Mouse (Mus musculus) midbrain, embryonic 14.5 days (tissue): Measurements from ENCODE around the gene St5. TPM values are rescaled to one million over a fixed set of nuclear protein-coding genes. Genes with fewer than 3 reads are reported as not detected.

Experiments used
- ATAC-seq: fragments of 200-750 bp; cut with Nextera tagmentation; 2 replicates; pipeline ENCODE4 v1.8.0; 2017; ENCODE audit warnings: moderate number of reproducible peaks, moderate library complexity; ENCODE audit not compliant: low FRiP score, low TSS enrichment
- DNase-seq: peaks from one replicate; pipeline ENCODE4 v3.0.0-alpha.2; 2015
- H3K27ac ChIP-seq: fragments of 300-500 bp; sonication (generic); replicated peaks from 2 replicates; pipeline ENCODE4 v1.5.1; 2014; ENCODE audit warnings: mild to moderate bottlenecking, low read depth, low read length, moderate library complexity
- H3K27me3 ChIP-seq: fragments of 300-500 bp; sonication (generic); 2 replicates; pipeline ENCODE4 v1.6.1; 2014; ENCODE audit warnings: low read length, control low read depth, mixed read lengths; ENCODE audit not compliant: control insufficient read depth, insufficient read depth
- H3K36me3 ChIP-seq: fragments of 300-500 bp; sonication (generic); 2 replicates; pipeline ENCODE4 v1.6.1; 2014; ENCODE audit warnings: low read length, control low read depth; ENCODE audit not compliant: control insufficient read depth, insufficient read depth
- H3K4me1 ChIP-seq: fragments of 300-500 bp; sonication (generic); 2 replicates; pipeline ENCODE4 v1.6.1; 2014; ENCODE audit warnings: mild to moderate bottlenecking, antibody characterized with exemption, low read length, control low read depth; ENCODE audit not compliant: control insufficient read depth, insufficient read depth
- H3K4me2 ChIP-seq: fragments of 300-500 bp; sonication (generic); 2 replicates; pipeline ENCODE4 v1.6.1; 2014; ENCODE audit warnings: mild to moderate bottlenecking, low read length, moderate library complexity
- H3K4me3 ChIP-seq: fragments of 300-500 bp; sonication (generic); replicated peaks from 2 replicates; pipeline ENCODE4 v1.5.1; 2014; ENCODE audit warnings: low read depth, low read length
- H3K9ac ChIP-seq: fragments of 300-500 bp; sonication (generic); replicated peaks from 2 replicates; pipeline ENCODE4 v1.6.1; 2014; ENCODE audit warnings: mild to moderate bottlenecking, low read length, moderate library complexity
- H3K9me3 ChIP-seq: fragments of 300-500 bp; sonication (generic); 2 replicates; pipeline ENCODE4 v1.6.1; 2016; ENCODE audit warnings: low read length, control low read depth, mixed read lengths; ENCODE audit not compliant: control insufficient read depth
- WGBS: fragments of 180-500 bp; shearing (Covaris S2); extraction: QIAGEN DNeasy Blood & Tissue Kit; methylation state at CpG from one replicate; pipeline ENCODE4 v1.1.7; 2014; 5-methylcytosine and 5-hydroxymethylcytosine counted together
- polyA plus RNA-seq: library from polyadenylated mRNA; unstranded; fragments of >200 nt; fragmentation: Nextera tagmentation; extraction: Ambion mirVana; gene quantifications from 2 replicates; pipeline ENCODE4 v1.2.1, GENCODE M21; 2014

The St5 gene
- polyA plus RNA-seq, 1 experiment from 2014 or later = 16.4 TPM

DNA sequence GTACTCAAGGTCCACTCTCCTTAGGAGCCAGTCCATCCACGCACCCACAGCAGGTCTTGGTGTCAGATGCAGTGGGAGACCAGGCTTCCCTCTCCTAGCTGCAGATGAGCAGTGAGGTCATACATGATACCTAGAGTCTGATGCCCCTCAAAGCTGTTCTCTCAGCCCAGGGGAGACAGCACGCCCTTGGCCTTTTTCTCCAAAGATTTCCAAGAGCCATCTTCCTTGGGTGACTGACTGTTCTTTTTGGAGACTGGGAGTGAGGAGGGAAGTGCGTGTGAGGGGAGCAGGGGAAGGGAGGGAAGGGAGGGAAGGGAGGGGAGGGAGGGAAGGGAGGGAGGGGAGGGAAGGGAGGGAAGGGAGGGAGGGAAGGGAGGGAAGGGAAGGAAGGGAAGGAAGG lies 90.4 kb downstream of the St5 start:
- WGBS = 85% methylated on average over 3 of the region's 3 CpGs
- H3K27me3 ChIP-seq = no peaks in the 10 kb centered on the region
- ATAC-seq = no peak

DNA sequence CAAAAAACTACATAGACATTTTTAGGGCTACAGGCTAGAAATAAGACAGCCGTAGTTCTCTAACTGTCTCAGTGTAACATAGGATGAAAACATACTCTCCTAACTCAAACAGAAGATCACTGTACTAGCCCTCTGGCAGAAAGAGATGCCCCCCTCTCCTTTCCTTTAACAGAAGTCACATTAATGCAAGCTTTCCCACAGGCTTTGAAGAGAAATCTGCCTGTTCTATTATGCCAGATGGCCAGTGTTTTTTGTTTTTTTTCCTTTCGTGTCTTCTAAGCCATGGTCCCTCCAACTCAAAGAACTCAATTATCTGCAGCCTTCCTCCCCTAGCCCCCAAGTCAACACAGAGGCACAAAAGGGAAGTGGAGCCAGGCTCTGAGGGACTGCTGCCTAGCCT lies 90.9 kb downstream of the St5 start:
- ATAC-seq (no peak), DNase-seq (peak; percentile 51)
- Histone ChIP-seq H3K4me3 (no peak overlapping the region), H3K27ac (peak overlapping the region; percentile 61), H3K9me3 (no peaks in the 10 kb centered on the region), H3K36me3 (no peaks in the 10 kb centered on the region), H3K4me2 (no peak overlapping the region), H3K9ac (no peak overlapping the region), H3K4me1 (peaks cover 24% of the 10 kb centered on the region), H3K27me3 (no peaks in the 10 kb centered on the region)
- 38% methylated on average over 2 of the region's 2 CpGs for WGBS

More for the DNA sequence above, 90.4 kb downstream of the St5 start:
- no peaks in the 10 kb centered on the region for H3K9me3 ChIP-seq
- no peak for DNase-seq
- H3K27ac ChIP-seq = peak overlapping the region; percentile 61
- H3K36me3 ChIP-seq = no peaks in the 10 kb centered on the region
- H3K9ac ChIP-seq = no peak overlapping the region
- H3K4me2 ChIP-seq = no peak overlapping the region
- peaks cover 24% of the 10 kb centered on the region for H3K4me1 ChIP-seq
- no peak overlapping the region for H3K4me3 ChIP-seq

DNA sequence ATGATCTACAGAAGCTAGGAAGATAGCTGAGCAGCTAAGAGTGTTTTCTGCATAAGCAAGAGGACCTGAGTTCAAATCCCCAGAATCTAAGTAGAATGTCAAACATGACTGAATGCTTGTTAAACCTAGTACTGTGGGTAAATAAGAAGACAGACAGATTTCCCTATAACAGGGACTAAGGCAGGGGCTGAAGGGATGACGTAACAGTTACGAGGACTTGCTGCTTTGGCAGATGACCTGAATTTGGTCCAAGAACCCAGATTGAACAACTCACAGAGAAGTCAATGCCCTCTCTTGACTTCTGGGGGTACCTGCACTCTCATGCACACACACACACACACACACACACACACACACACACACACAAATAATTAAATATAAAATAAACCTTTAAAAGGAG lies 93.1 kb downstream of the St5 start:
- no peak for ATAC-seq
- H3K4me2 ChIP-seq = no peak overlapping the region
- no peak for DNase-seq
- H3K9ac ChIP-seq = no peak overlapping the region
- 96% methylated on average over 2 of the region's 2 CpGs for WGBS
- H3K4me1 ChIP-seq = peaks cover 18% of the 10 kb centered on the region
- H3K27ac ChIP-seq = no peak overlapping the region
- no peak overlapping the region for H3K4me3 ChIP-seq
- H3K9me3 ChIP-seq = no peaks in the 10 kb centered on the region
- no peaks in the 10 kb centered on the region for H3K27me3 ChIP-seq
- no peaks in the 10 kb centered on the region for H3K36me3 ChIP-seq

DNA sequence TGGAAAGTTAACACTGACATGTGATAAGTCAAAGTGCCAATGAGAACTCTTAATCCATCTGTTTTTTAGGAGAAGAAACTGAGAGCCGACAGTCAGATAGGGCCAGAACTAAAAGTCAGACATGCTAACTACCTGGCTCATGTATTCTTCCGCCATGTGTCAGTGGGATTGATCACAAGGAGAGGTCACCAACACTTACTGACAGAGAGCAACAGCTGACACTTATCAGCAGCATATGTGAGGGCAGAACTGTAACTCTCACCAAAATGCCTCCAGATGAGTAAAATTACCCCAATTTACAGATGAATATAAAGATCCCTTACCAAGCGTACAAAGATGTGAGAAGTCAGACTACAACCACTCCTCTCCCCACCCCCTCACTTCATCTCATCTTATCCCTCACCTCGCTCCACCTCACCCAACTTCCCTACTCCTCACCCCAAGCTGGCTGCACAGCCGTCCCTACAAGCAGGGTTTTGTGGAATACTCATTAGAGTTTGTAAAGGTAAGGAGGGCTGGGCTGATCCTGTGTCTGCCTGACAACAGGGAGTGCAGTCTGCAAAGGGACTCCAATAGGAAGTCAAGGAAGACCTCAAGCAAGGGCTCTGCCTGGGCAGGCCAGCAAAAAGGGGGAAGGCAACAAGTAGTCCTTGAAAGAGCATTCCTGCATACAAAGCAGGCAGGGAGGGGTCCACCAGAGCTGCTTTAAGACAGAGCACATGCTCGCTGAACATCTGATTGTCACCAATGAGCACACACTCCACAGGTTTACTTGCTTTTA lies 93.7 kb downstream of the St5 start:
- DNase-seq = no peak
- ATAC-seq = no peak
- Histone ChIP-seq H3K4me1 (peaks cover 15% of the 10 kb centered on the region), H3K4me3 (no peak overlapping the region), H3K9me3 (no peaks in the 10 kb centered on the region), H3K9ac (no peak overlapping the region), H3K27ac (no peak overlapping the region), H3K4me2 (no peak overlapping the region), H3K36me3 (no peaks in the 10 kb centered on the region), H3K27me3 (no peaks in the 10 kb centered on the region)
- 58% methylated on average over 6 of the region's 6 CpGs for WGBS

DNA sequence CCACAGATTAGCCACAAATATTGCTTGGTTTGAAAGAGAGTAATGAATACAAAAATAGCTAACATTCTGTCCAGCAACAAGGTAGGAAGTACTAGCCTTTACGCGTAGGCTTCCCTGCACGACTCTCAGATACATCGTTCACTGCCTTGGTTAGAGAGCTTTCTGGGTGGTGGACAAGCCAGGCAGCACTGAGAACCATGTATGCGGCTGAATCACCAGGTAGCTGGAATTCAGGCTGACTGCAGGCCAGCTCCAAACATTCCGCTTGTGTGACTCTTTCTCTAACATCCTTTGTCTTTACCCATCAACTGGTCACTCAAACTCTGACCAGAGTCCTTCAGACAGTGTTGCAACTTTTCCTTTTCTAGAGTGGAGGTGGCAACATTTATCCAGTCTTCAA lies 94.6 kb downstream of the St5 start:
- Histone ChIP-seq H3K4me1 (peaks cover 12% of the 10 kb centered on the region), H3K4me2 (no peak overlapping the region), H3K27me3 (no peaks in the 10 kb centered on the region), H3K4me3 (no peak overlapping the region), H3K36me3 (no peaks in the 10 kb centered on the region), H3K9ac (no peak overlapping the region), H3K27ac (no peak overlapping the region), H3K9me3 (no peaks in the 10 kb centered on the region)
- no peak for ATAC-seq
- 91% methylated on average over 6 of the region's 6 CpGs for WGBS
- no peak for DNase-seq

DNA sequence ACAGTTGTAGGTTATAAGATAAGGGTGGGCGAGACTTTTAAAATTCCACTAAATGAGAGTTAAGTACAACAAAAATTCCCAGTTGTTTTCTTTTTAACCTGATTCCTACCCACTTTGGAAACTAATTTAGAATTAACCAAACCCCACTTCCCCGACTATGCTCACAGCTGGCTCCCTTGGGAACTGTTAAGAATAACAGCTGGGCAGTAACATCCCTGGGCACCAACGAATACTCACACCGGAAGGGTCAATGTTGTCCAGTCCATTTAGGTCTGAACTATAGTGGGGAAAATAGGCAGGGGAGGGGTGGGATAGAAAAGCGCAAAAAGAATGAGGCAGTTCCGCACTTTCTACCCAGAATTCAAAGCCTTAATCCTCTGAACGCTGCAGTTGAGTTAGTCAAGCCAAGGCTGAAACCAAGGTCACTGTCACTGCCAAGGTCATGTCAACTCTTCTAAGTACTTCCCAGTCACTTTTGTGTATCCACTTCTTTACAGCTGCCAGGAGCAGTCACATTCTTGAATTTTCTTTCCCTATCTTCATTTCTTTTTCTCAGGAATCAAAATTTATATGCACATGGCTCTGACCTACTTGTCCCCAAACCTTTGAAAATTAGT lies 96.3 kb downstream of the St5 start:
- H3K36me3 ChIP-seq = no peaks in the 10 kb centered on the region
- H3K9me3 ChIP-seq = no peaks in the 10 kb centered on the region
- H3K9ac ChIP-seq = no peak overlapping the region
- no peak overlapping the region for H3K27ac ChIP-seq
- no peak overlapping the region for H3K4me3 ChIP-seq
- H3K4me2 ChIP-seq = no peak overlapping the region
- H3K4me1 ChIP-seq = peaks cover 3% of the 10 kb centered on the region; the same call in 1 of the 2 replicates
- WGBS = 72% methylated on average over 7 of the region's 7 CpGs
- H3K27me3 ChIP-seq = no peaks in the 10 kb centered on the region
- ATAC-seq (no peak), DNase-seq (no peak)

DNA sequence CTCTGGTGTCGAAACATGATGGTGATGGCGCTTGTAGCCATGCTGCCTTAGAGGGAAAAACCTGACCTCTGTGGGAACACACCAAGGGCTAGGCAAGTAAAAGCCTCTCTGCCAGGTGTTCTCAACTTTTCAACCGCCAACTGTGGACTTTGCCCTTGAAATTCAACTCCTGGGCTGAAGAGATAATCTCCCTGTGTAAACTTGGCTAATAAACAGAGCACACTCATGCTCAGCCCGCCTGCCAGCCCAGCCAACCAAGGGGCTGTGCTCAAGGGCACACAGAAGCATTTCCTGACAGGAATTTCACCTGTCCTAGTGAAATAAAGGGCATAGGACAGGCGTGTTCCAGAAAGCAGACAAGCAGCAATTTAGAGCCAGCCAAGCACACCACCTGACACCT lies 100.8 kb downstream of the St5 start:
- H3K4me3 ChIP-seq = no peak overlapping the region
- no peak overlapping the region for H3K4me2 ChIP-seq
- no peak for ATAC-seq
- no peak overlapping the region for H3K27ac ChIP-seq
- no peaks in the 10 kb centered on the region for H3K4me1 ChIP-seq
- WGBS = 85% methylated on average over 5 of the region's 5 CpGs
- no peaks in the 10 kb centered on the region for H3K36me3 ChIP-seq
- H3K9ac ChIP-seq = no peak overlapping the region
- no peaks in the 10 kb centered on the region for H3K9me3 ChIP-seq
- H3K27me3 ChIP-seq = no peaks in the 10 kb centered on the region
- no peak for DNase-seq

DNA sequence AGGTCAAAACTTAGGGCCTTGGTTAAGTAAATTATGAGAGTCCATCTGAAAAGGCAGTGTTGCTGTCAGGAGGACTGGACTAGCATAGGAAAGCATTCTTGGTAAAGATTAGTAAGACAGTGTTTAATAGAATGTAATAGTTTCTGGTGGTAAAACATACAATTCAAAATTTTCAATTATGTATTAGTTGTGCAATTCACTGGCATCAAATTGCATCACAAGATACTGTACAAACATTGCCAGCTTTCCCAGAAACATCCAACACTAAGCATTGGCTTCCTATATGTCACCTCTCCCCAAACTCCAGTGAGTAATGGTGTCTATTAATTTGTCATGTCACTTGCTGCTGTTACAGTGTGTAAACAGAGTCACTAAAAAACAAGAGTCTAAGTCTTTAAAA lies 101.4 kb downstream of the St5 start:
- H3K36me3 ChIP-seq = no peaks in the 10 kb centered on the region
- no peak overlapping the region for H3K4me3 ChIP-seq
- H3K9ac ChIP-seq = no peak overlapping the region
- ATAC-seq (no peak), DNase-seq (no peak)
- no peak overlapping the region for H3K4me2 ChIP-seq
- no peaks in the 10 kb centered on the region for H3K9me3 ChIP-seq
- no peaks in the 10 kb centered on the region for H3K4me1 ChIP-seq
- H3K27me3 ChIP-seq = no peaks in the 10 kb centered on the region
- no peak overlapping the region for H3K27ac ChIP-seq

DNA sequence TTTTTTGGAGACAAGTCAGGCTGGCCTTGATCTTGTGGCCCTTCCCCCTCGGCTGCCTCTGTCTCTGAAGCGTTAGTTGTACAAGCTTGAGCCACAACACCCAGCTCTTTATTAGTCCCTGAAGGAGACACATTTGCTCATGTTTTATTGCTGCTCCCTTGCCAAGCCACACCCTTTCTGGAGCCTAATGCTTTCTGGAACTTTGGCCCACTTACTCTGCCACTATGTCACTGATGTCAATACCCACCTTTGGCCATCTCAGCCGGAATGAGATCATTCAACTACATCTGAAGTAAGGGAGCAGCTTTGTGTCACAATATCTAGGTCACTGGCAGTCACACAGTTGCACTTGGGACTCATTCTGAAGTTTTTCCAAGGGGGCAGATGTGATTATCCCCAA lies 102.7 kb downstream of the St5 start:
- Histone ChIP-seq H3K9me3 (no peaks in the 10 kb centered on the region), H3K27ac (no peak overlapping the region), H3K4me1 (no peaks in the 10 kb centered on the region), H3K4me3 (no peak overlapping the region), H3K36me3 (no peaks in the 10 kb centered on the region), H3K27me3 (no peaks in the 10 kb centered on the region), H3K9ac (no peak overlapping the region), H3K4me2 (no peak overlapping the region)
- DNase-seq (no peak), ATAC-seq (no peak)
- WGBS = 82% methylated on average over 3 of the region's 3 CpGs
